Mouse (Mus musculus) MEL (cell line): ENCODE measurements around the gene Pik3ca. TPM values are rescaled to one million over a fixed set of nuclear protein-coding genes. Genes with fewer than 3 reads are reported as not detected.
"Not testable (repeated sequence)": the region's sequence is repeated elsewhere in the genome, so short reads cannot be mapped to it uniquely, and the experiment has no call there.

Experiments
- DNase-seq: peaks from one replicate; pipeline ENCODE4 v3.0.0; 2011; ENCODE audit warnings: low read depth, low spot score
- H3K27ac ChIP-seq: 2 replicates; pipeline ENCODE4 v1.5.1; 2012; ENCODE audit warnings: low read depth, mild to moderate bottlenecking, control low read depth, low read length, moderate library complexity; ENCODE audit not compliant: control insufficient read depth
- H3K27me3 ChIP-seq, 2 experiments: fragments of 150-350 bp in 1 of 2; sonication (generic) in 1 of 2; 2 replicates each; pipeline ENCODE4 v1.6.1; 2012; ENCODE audit warnings: low read length in 2 of 2, mild to moderate bottlenecking in 2 of 2, improper control_type of control experiment in 1 of 2, moderate library complexity in 1 of 2; ENCODE audit not compliant: insufficient read depth in 2 of 2, control insufficient read depth in 1 of 2
- H3K36me3 ChIP-seq, 2 experiments: 2 replicates each; pipeline ENCODE4 v1.6.1; 2012 to 2014; ENCODE audit warnings: low read length in 2 of 2, improper control_type of control experiment in 1 of 2, inconsistent platforms in 1 of 2, mild to moderate bottlenecking in 1 of 2; ENCODE audit not compliant: insufficient read depth in 2 of 2, control insufficient read depth in 1 of 2
- H3K4me1 ChIP-seq, 2 experiments: fragments of 150-350 bp in 1 of 2; sonication (generic) in 1 of 2; 2 replicates each; pipeline ENCODE4 v1.6.1; 2012; ENCODE audit warnings: low read length in 2 of 2, improper control_type of control experiment in 1 of 2, mild to moderate bottlenecking in 1 of 2; ENCODE audit not compliant: insufficient read depth in 2 of 2, control insufficient read depth in 1 of 2
- H3K4me3 ChIP-seq, 2 experiments: fragments of 150-350 bp in 1 of 2; sonication (generic) in 1 of 2; 2 replicates each; pipeline ENCODE4 v1.5.1; 2012; ENCODE audit warnings: low read depth in 2 of 2, low read length in 2 of 2, mild to moderate bottlenecking in 2 of 2, moderate library complexity in 2 of 2, control low read depth in 1 of 2, improper control_type of control experiment in 1 of 2; ENCODE audit not compliant: control insufficient read depth in 1 of 2, insufficient read depth in 1 of 2
- H3K79me2 ChIP-seq: 2 replicates; pipeline ENCODE4 v1.6.1; 2012; ENCODE audit warnings: mild to moderate bottlenecking, low read length, moderate library complexity; ENCODE audit not compliant: control insufficient read depth, poor library complexity, insufficient read depth
- H3K9ac ChIP-seq: 2 replicates; pipeline ENCODE4 v1.6.1; 2012; ENCODE audit warnings: low read depth, mild to moderate bottlenecking, control low read depth, low read length, moderate library complexity; ENCODE audit not compliant: control insufficient read depth, poor library complexity, severe bottlenecking
- H3K9me3 ChIP-seq: fragments of 150-350 bp; sonication (generic); replicated peaks from 2 replicates; pipeline ENCODE4 v1.6.1; 2012; ENCODE audit warnings: mild to moderate bottlenecking, low read length, improper control_type of control experiment, moderate library complexity; ENCODE audit not compliant: insufficient read depth
- BHLHE40 ChIP-seq: IDR thresholded peaks from 2 replicates; pipeline ENCODE4 v1.6.1; 2012; ENCODE audit warnings: low read depth, mild to moderate bottlenecking, inconsistent platforms, low read length, improper control_type of control experiment, borderline replicate concordance
- CHD2 ChIP-seq: IDR thresholded peaks from 2 replicates; pipeline ENCODE4 v1.6.1; 2011; ENCODE audit warnings: low read length, improper control_type of control experiment
- GATA1 ChIP-seq: IDR thresholded peaks from 2 replicates; pipeline ENCODE4 v1.6.1; 2011; ENCODE audit warnings: low read depth, low read length, improper control_type of control experiment
- JUND ChIP-seq: IDR thresholded peaks from 2 replicates; pipeline ENCODE4 v1.6.1; 2011; ENCODE audit warnings: low read depth, mild to moderate bottlenecking, improper control_type of control experiment, low read length
- KAT2A ChIP-seq: conservative IDR thresholded peaks from 2 replicates; pipeline ENCODE4 v1.6.1; 2012; ENCODE audit warnings: low read depth, low read length, improper control_type of control experiment, inconsistent platforms
- MAZ ChIP-seq: IDR thresholded peaks from 2 replicates; pipeline ENCODE4 v1.6.1; 2012; ENCODE audit warnings: low read depth, mild to moderate bottlenecking, inconsistent platforms, low read length, improper control_type of control experiment
- MEF2A ChIP-seq: IDR thresholded peaks from 2 replicates; pipeline ENCODE4 v1.6.1; 2014; ENCODE audit warnings: low read depth, mild to moderate bottlenecking, inconsistent platforms, low read length, improper control_type of control experiment; ENCODE audit not compliant: poor library complexity, insufficient replicate concordance, severe bottlenecking; ENCODE audit errors: extremely low read depth
- MYB ChIP-seq: IDR thresholded peaks from 2 replicates; pipeline ENCODE4 v1.6.1; 2011; ENCODE audit warnings: mild to moderate bottlenecking, low read depth, low read length, improper control_type of control experiment
- POLR2A ChIP-seq, 2 experiments: IDR thresholded peaks; 2 replicates each; pipeline ENCODE4 v1.6.1; 2011 to 2012; ENCODE audit warnings: low read length in 2 of 2, mild to moderate bottlenecking in 2 of 2, control low read depth in 1 of 2, improper control_type of control experiment in 1 of 2, low read depth in 1 of 2, moderate library complexity in 1 of 2; ENCODE audit not compliant: control insufficient read depth in 1 of 2, insufficient read depth in 1 of 2, poor library complexity in 1 of 2
- POLR2AphosphoS2 ChIP-seq: IDR thresholded peaks from 2 replicates; pipeline ENCODE4 v1.6.1; 2011; ENCODE audit warnings: low read length, improper control_type of control experiment
- RAD21 ChIP-seq: IDR thresholded peaks from 2 replicates; pipeline ENCODE4 v1.6.1; 2011; ENCODE audit warnings: mild to moderate bottlenecking, low read depth, low read length, improper control_type of control experiment
- TBP ChIP-seq: IDR thresholded peaks from 2 replicates; pipeline ENCODE4 v1.8.0; 2011; ENCODE audit warnings: low read depth, low read length, improper control_type of control experiment
- TCF12 ChIP-seq: IDR thresholded peaks from 2 replicates; pipeline ENCODE4 v1.6.1; 2014; ENCODE audit warnings: low read depth, mild to moderate bottlenecking, inconsistent platforms, low read length, improper control_type of control experiment, moderate library complexity
- UBTF ChIP-seq: IDR thresholded peaks from 2 replicates; pipeline ENCODE4 v1.6.1; 2012; ENCODE audit warnings: low read depth, mild to moderate bottlenecking, inconsistent platforms, low read length, improper control_type of control experiment, moderate library complexity, borderline replicate concordance; ENCODE audit not compliant: insufficient read depth
- polyA plus RNA-seq, 2 experiments: library from polyadenylated mRNA; stranded (reverse) in 1 of 2; unstranded in 1 of 2; fragments of >175 nt in 1 of 2; fragments of >200 nt in 1 of 2; gene quantifications; 2 replicates each; pipeline versions ENCODE4 v1.2.1 to v1.2.4; 2012; ENCODE audit warnings: low replicate concordance in 2 of 2, low read depth in 1 of 2; ENCODE audit not compliant: insufficient read length in 2 of 2, insufficient read depth in 1 of 2, missing spikeins in 1 of 2
- total RNA-seq: library from RNA; depleted of rRNA; stranded (reverse); fragments of 300-350 nt; gene quantifications from 2 replicates; pipeline ENCODE4 v1.2.3, GENCODE M21; 2012

Pik3ca gene
- total and polyA plus RNA-seq, 3 experiments = 11.7 to 13.1 TPM; not detected in 1

DNA sequence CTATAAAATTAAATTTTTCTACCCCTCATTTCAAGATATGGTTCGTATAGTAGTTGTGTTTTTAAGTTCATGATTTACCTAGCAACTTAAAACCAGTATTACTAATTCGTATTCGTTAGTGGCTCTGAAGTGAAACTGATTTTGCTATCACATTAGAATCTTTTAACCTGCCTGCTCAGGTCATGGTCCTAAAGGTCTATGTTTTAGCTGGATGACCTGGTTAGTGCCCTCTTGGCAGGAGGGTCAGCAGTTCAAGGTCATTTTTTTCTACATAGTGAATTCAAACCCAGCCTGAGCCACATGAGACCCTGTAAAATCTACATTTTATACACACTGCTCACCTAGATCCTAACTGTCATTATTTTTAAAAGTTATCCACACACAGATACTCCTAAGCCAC, 30.9 kb downstream of the Pik3ca start:
- peaks cover 5 to 6% of the 10 kb centered on the region in 2 experiments for H3K4me1 ChIP-seq
- no peak overlapping the region for H3K4me3 ChIP-seq
- DNase-seq = no peak

GRCm38 (mm10) chr3:32428921-32429320, 31.4 kb downstream of the Pik3ca start:
- H3K79me2 ChIP-seq = peaks cover 3% of the 10 kb centered on the region; the same call in 1 of the 2 replicates
- DNase-seq = no peak

More for the DNA sequence above, 30.9 kb downstream of the Pik3ca start:
- Histone ChIP-seq H3K9ac (no peak overlapping the region), H3K27me3 (no peaks in the 10 kb centered on the region), H3K79me2 (peaks cover 3% of the 10 kb centered on the region; the same call in 1 of the 2 replicates), H3K9me3 (no peaks in the 10 kb centered on the region), H3K27ac (no peak overlapping the region), H3K36me3 (peaks cover 0 to 11% of the 10 kb centered on the region in 2 experiments; a peak in 3 of 4 replicates)
- TF ChIP-seq RAD21 = no peak
- TF ChIP-seq TBP = no peak
- no peak for TF ChIP-seq MAZ
- no peak for TF ChIP-seq TCF12
- no peak for TF ChIP-seq UBTF
- TF ChIP-seq POLR2A (IDR thresholded peaks at IDR 0.05; ENCODE audit: control insufficient read depth in 1 of 2, insufficient read depth in 1 of 2, low read depth in 1 of 2, low read length in 2 of 2, poor library complexity in 1 of 2) = no peak
- TF ChIP-seq JUND = no peak
- TF ChIP-seq MYB = no peak

DNA sequence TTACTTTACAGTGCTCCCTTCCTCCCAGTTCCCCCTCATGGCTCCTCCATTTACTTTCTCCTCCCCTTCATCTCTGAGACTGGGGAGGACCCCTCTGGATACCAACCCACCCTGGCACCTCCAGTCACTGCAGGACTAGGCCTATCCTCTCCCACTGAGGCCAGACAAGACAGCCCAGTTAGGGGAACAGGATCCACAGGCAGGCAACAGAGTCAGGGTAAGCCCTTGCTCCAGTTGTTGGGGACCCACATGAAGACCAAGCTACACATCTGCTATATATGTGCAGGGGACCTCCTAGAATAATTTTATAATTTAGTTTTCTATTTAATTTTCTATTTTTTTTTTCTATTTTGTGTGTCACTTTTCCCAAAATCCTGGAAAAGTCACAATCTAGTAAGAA, 31.9 kb downstream of the Pik3ca start:
- H3K27me3 ChIP-seq, H3K9ac ChIP-seq, H3K4me3 ChIP-seq, H3K4me1 ChIP-seq, H3K79me2 ChIP-seq, DNase-seq, H3K27ac ChIP-seq, H3K9me3 ChIP-seq: not testable (repeated sequence)
- peaks cover 0 to 11% of the 10 kb centered on the region in 2 experiments; a peak in 2 of 4 replicates for H3K36me3 ChIP-seq

More at GRCm38 (mm10) chr3:32428921-32429320, 31.4 kb downstream of the Pik3ca start:
- Histone ChIP-seq H3K9me3 (no peaks in the 10 kb centered on the region), H3K9ac (no peak overlapping the region), H3K4me3 (no peak overlapping the region), H3K36me3 (peaks cover 0 to 11% of the 10 kb centered on the region in 2 experiments; a peak in 3 of 4 replicates), H3K27me3 (no peaks in the 10 kb centered on the region), H3K4me1 (peaks cover 5 to 6% of the 10 kb centered on the region in 2 experiments), H3K27ac (no peak overlapping the region)
- TF ChIP-seq MEF2A (no peak), TCF12 (no peak), TBP (no peak), POLR2AphosphoS2 (no peak), CHD2 (no peak), BHLHE40 (no peak), GATA1 (no peak), KAT2A (no peak)
